Mouse (Mus musculus) lung, embryonic 15.5 days (tissue): ENCODE data around the gene Mtmr3. TPM values are rescaled to one million over a fixed set of nuclear protein-coding genes. Genes with fewer than 3 reads are reported as not detected.

Experiments
- ATAC-seq: fragments of 200-750 bp; cut with Nextera tagmentation; 2 replicates; pipeline ENCODE4 v1.8.0; 2017; ENCODE audit warnings: moderate number of reproducible peaks, borderline replicate concordance; ENCODE audit not compliant: low FRiP score, low TSS enrichment; ENCODE audit errors: extremely low read depth
- H3K27ac ChIP-seq: fragments of 300-500 bp; sonication (generic); 2 replicates; pipeline ENCODE4 v1.5.1; 2015; ENCODE audit warnings: moderate library complexity, mild to moderate bottlenecking, inconsistent platforms
- H3K27me3 ChIP-seq: fragments of 300-500 bp; sonication (generic); 2 replicates; pipeline ENCODE4 v1.6.1; 2015; ENCODE audit warnings: inconsistent platforms
- H3K36me3 ChIP-seq: fragments of 300-500 bp; sonication (generic); 2 replicates; pipeline ENCODE4 v1.6.1; 2015; ENCODE audit warnings: inconsistent platforms
- H3K4me1 ChIP-seq: fragments of 300-500 bp; sonication (generic); 2 replicates; pipeline ENCODE4 v1.6.1; 2015; ENCODE audit warnings: inconsistent platforms
- H3K4me2 ChIP-seq: fragments of 300-500 bp; sonication (generic); 2 replicates; pipeline ENCODE4 v1.6.1; 2015; ENCODE audit warnings: inconsistent platforms, mild to moderate bottlenecking, moderate library complexity
- H3K4me3 ChIP-seq: fragments of 300-500 bp; sonication (generic); 2 replicates; pipeline ENCODE4 v1.5.1; 2015; ENCODE audit warnings: mild to moderate bottlenecking, inconsistent platforms
- H3K9ac ChIP-seq: fragments of 300-500 bp; sonication (generic); 2 replicates; pipeline ENCODE4 v1.6.1; 2015; ENCODE audit warnings: inconsistent platforms
- H3K9me3 ChIP-seq: fragments of 300-500 bp; sonication (generic); 2 replicates; pipeline ENCODE4 v1.6.1; 2016; ENCODE audit warnings: inconsistent platforms
- WGBS: fragments of 180-500 bp; shearing (Covaris S2); methylation state at CpG from one replicate; pipeline ENCODE4 v1.1.7; 2015; 5-methylcytosine and 5-hydroxymethylcytosine counted together
- polyA plus RNA-seq: library from polyadenylated mRNA; unstranded; fragments of >200 nt; fragmentation: Nextera tagmentation; extraction: Ambion mirVana; gene quantifications from 2 replicates; pipeline ENCODE4 v1.2.1, GENCODE M21; 2015

Mtmr3 gene
- polyA plus RNA-seq, 1 experiment from 2014 or later = 25.4 TPM

GRCm38 (mm10) chr11:4622997-4623396 lies 28.3 kb upstream of the Mtmr3 start:
- WGBS = 66% methylated on average over 5 of the region's 5 CpGs
- no peaks in the 10 kb centered on the region for H3K27me3 ChIP-seq
- no peak overlapping the region for H3K27ac ChIP-seq
- H3K4me2 ChIP-seq = no peak overlapping the region
- no peak overlapping the region for H3K4me3 ChIP-seq
- ATAC-seq = no peak
- no peaks in the 10 kb centered on the region for H3K36me3 ChIP-seq
- no peaks in the 10 kb centered on the region for H3K9me3 ChIP-seq
- no peak overlapping the region for H3K9ac ChIP-seq
- H3K4me1 ChIP-seq = no peaks in the 10 kb centered on the region

GRCm38 (mm10) chr11:4622442-4622986 lies 27.9 kb upstream of the Mtmr3 start:
- Histone ChIP-seq H3K9ac (no peak overlapping the region), H3K4me1 (no peaks in the 10 kb centered on the region), H3K36me3 (no peaks in the 10 kb centered on the region), H3K27me3 (no peaks in the 10 kb centered on the region), H3K27ac (no peak overlapping the region), H3K9me3 (no peaks in the 10 kb centered on the region), H3K4me3 (no peak overlapping the region), H3K4me2 (no peak overlapping the region)
- 57% methylated on average over 7 of the region's 7 CpGs for WGBS
- no peak for ATAC-seq

GRCm38 (mm10) chr11:4621866-4622265 lies 27.2 kb upstream of the Mtmr3 start:
- WGBS = 66% methylated on average over 4 of the region's 4 CpGs
- Histone ChIP-seq H3K27me3 (no peaks in the 10 kb centered on the region), H3K27ac (no peak overlapping the region), H3K9me3 (no peaks in the 10 kb centered on the region), H3K4me2 (no peak overlapping the region), H3K36me3 (no peaks in the 10 kb centered on the region), H3K9ac (no peak overlapping the region), H3K4me3 (no peak overlapping the region), H3K4me1 (no peaks in the 10 kb centered on the region)
- no peak for ATAC-seq

DNA sequence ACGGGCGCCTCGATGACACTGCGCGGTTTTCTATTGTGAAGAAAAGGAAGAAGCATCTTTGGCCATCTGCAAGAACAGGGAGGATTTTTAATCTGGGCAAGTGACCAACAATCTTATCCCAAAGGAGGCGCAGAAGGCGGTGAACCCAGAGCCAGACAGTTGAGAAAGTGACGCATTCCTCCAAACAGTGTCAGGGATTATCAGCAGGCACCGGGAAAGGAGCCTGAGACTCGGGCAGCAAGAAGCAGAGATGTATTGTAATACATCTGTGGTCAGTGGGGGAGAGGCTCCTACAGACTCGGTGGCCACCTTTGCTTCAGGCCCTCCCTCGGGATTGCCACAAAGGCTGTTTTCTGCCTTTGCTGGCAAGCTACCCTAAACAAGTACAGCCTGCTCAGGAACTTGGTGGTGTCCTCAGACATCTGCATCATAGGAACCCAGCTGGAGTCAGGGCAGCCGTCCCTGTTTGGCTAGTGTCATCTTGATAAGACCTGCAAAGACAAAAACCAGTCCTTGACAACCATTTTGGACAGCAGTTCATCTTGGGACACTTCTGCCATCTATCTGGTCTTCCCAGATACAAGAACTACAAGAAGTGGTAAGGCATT lies 25.9 kb upstream of the Mtmr3 start:
- H3K27ac ChIP-seq = no peak overlapping the region
- H3K9me3 ChIP-seq = no peaks in the 10 kb centered on the region
- H3K36me3 ChIP-seq = no peaks in the 10 kb centered on the region
- H3K4me3 ChIP-seq = no peak overlapping the region
- H3K4me1 ChIP-seq = no peaks in the 10 kb centered on the region
- no peak overlapping the region for H3K4me2 ChIP-seq
- H3K9ac ChIP-seq = no peak overlapping the region
- H3K27me3 ChIP-seq = no peaks in the 10 kb centered on the region
- ATAC-seq = no peak
- WGBS = 37% methylated on average over 13 of the region's 13 CpGs

DNA sequence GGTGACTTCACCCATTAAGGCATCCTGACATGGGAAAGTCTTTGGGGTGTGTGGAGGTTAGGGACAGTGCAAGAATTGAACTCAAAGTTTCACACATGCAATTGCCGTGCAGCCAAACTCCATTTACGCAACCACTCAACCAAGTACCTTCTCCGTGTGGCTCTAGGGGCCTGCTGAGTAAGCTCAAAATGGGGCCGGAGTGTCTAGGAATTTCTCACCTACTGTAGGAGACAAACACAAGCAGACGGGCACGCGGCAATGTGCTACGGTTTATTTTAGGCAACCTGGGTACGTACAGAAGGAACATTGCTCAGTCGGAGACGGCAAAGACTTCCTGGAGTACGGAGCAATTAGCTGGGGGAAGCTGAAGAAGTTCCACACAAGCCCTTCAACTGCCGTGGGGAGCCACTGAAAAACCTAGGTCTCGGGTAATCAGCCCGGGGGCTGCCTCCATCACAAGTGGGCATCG lies 25.4 kb upstream of the Mtmr3 start, which contains the start of gene Gm11032:
Gm11032 (plus strand) TSS at position 51 of the 469 bp plus-strand sequence.
- Histone ChIP-seq H3K27me3 (no peaks in the 10 kb centered on the region), H3K4me1 (no peaks in the 10 kb centered on the region), H3K27ac (no peak within 1 kb of the TSS), H3K4me3 (no peak within 1 kb of the TSS), H3K36me3 (no peaks in the 10 kb centered on the region), H3K9ac (no peak within 1 kb of the TSS), H3K4me2 (no peak within 1 kb of the TSS), H3K9me3 (no peaks in the 10 kb centered on the region)
- 54% methylated on average over 16 of the region's 16 CpGs for WGBS
- ATAC-seq = no peak

GRCm38 (mm10) chr11:4611904-4612303 lies 17.2 kb upstream of the Mtmr3 start:
- ATAC-seq = no peak
- no peak overlapping the region for H3K4me3 ChIP-seq
- 59% methylated on average over 2 of the region's 2 CpGs for WGBS
- H3K27ac ChIP-seq = no peak overlapping the region
- no peaks in the 10 kb centered on the region for H3K4me1 ChIP-seq
- H3K36me3 ChIP-seq = no peaks in the 10 kb centered on the region
- H3K4me2 ChIP-seq = no peak overlapping the region
- no peaks in the 10 kb centered on the region for H3K27me3 ChIP-seq
- no peaks in the 10 kb centered on the region for H3K9me3 ChIP-seq
- no peak overlapping the region for H3K9ac ChIP-seq

GRCm38 (mm10) chr11:4606541-4606940 lies 11.9 kb upstream of the Mtmr3 start:
- Histone ChIP-seq H3K27ac (no peak overlapping the region), H3K4me1 (peaks cover 17% of the 10 kb centered on the region), H3K27me3 (no peaks in the 10 kb centered on the region), H3K36me3 (no peaks in the 10 kb centered on the region), H3K9ac (no peak overlapping the region), H3K4me3 (no peak overlapping the region), H3K4me2 (no peak overlapping the region), H3K9me3 (no peaks in the 10 kb centered on the region)
- WGBS = 64% methylated on average over 1 of the region's 1 CpGs
- ATAC-seq = no peak

- H3K9me3 ChIP-seq = no peaks in the 10 kb centered on the region
- H3K4me3 ChIP-seq = no peak overlapping the region
- no peak overlapping the region for H3K4me2 ChIP-seq
- no peak overlapping the region for H3K27ac ChIP-seq
- no peaks in the 10 kb centered on the region for H3K36me3 ChIP-seq
- 52% methylated on average over 7 of the region's 7 CpGs for WGBS
- no peaks in the 10 kb centered on the region for H3K27me3 ChIP-seq
- H3K4me1 ChIP-seq = peaks cover 17% of the 10 kb centered on the region
- ATAC-seq = 0 out of 2 replicates have a peak, but pooled peaks have one; percentile 5
- no peak overlapping the region for H3K9ac ChIP-seq
Measured at GRCm38 (mm10) chr11:4605414-4605813, 10.8 kb upstream of the Mtmr3 start.

DNA sequence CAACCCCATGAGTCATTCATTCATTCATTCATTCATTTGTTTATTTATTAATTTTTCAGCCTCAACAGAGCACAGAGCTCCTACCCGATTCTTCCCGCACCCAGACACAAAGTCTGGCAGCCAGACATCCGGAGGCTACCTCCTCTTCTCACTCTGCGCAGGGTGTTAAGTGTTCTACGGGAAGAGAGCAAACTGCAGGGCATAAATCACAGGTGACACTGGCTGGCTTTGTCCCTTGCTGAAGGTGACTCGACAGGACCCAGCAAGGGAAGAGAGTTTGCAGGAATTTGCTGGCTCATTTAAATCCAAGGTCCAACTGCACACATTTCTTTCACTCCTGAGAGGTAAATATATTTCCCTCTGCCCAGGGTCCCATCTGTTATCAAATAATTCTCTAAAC lies 9.8 kb upstream of the Mtmr3 start:
- no peaks in the 10 kb centered on the region for H3K27me3 ChIP-seq
- no peak overlapping the region for H3K9ac ChIP-seq
- no peaks in the 10 kb centered on the region for H3K36me3 ChIP-seq
- H3K27ac ChIP-seq = no peak overlapping the region
- no peak overlapping the region for H3K4me2 ChIP-seq
- WGBS = 8% methylated on average over 6 of the region's 6 CpGs
- peaks cover 17% of the 10 kb centered on the region for H3K4me1 ChIP-seq
- H3K4me3 ChIP-seq = no peak overlapping the region
- no peak for ATAC-seq
- H3K9me3 ChIP-seq = no peaks in the 10 kb centered on the region

- Histone ChIP-seq H3K4me2 (peak overlapping the region; percentile 41), H3K9ac (no peak overlapping the region), H3K36me3 (no peaks in the 10 kb centered on the region), H3K27ac (no peak overlapping the region), H3K9me3 (no peaks in the 10 kb centered on the region), H3K4me1 (peaks cover 17% of the 10 kb centered on the region), H3K27me3 (no peaks in the 10 kb centered on the region), H3K4me3 (no peak overlapping the region)
- ATAC-seq = peak; percentile 49; the same call in 1 of the 2 replicates
- WGBS = 29% methylated on average over 12 of the region's 12 CpGs
Measured at GRCm38 (mm10) chr11:4602691-4603441, 8.2 kb upstream of the Mtmr3 start.

- H3K4me2 ChIP-seq = no peak overlapping the region
- H3K9ac ChIP-seq = no peak overlapping the region
- peaks cover 17% of the 10 kb centered on the region for H3K4me1 ChIP-seq
- no peaks in the 10 kb centered on the region for H3K27me3 ChIP-seq
- H3K4me3 ChIP-seq = no peak overlapping the region
- no peak for ATAC-seq
- no peaks in the 10 kb centered on the region for H3K9me3 ChIP-seq
- no peaks in the 10 kb centered on the region for H3K36me3 ChIP-seq
- no peak overlapping the region for H3K27ac ChIP-seq
- WGBS = 80% methylated on average over 5 of the region's 5 CpGs
Measured at GRCm38 (mm10) chr11:4601890-4602289, 7.2 kb upstream of the Mtmr3 start.

DNA sequence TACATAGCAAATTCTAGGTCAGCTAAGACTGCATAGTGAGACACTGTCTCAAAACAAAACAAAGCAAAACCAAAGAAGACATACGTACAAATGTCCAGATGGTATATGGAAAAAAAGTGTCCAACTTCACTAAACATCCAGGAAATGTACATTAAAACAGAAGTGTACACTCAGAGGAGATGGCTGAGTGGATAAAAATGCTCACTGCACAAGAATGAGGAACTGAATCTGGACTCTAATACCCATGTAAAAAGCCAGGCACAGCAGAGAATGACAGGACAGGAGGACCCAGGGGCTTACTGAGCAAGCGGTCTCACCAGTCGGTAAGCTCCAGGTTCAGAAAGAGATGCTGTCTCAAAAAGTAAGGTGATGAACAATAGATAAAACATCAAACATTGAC lies 5.3 kb upstream of the Mtmr3 start:
- H3K36me3 ChIP-seq = no peaks in the 10 kb centered on the region

More for the DNA sequence above, 5.3 kb upstream of the Mtmr3 start:
- Histone ChIP-seq H3K27ac (no peak overlapping the region), H3K9ac (no peak overlapping the region), H3K4me1 (peaks cover 19% of the 10 kb centered on the region), H3K4me3 (no peak overlapping the region), H3K27me3 (no peaks in the 10 kb centered on the region), H3K9me3 (no peaks in the 10 kb centered on the region), H3K4me2 (no peak overlapping the region)
- WGBS = 80% methylated on average over 3 of the region's 3 CpGs
- ATAC-seq = no peak
